Mouse (Mus musculus) liver, postnatal 0 days (tissue): Measurements from ENCODE around the gene Hipk2. TPM values are rescaled to one million over a fixed set of nuclear protein-coding genes. Genes with fewer than 3 reads are reported as not detected.

ENCODE experiments used
- ATAC-seq: fragments of 200-750 bp; cut with Nextera tagmentation; 2 replicates; pipeline ENCODE4 v1.8.0; 2017; ENCODE audit warnings: mild to moderate bottlenecking, moderate library complexity
- DNase-seq: peaks from one replicate; pipeline ENCODE4 v3.0.0-alpha.2; 2016
- H3K27ac ChIP-seq: fragments of 300-500 bp; sonication (generic); 2 replicates; pipeline ENCODE4 v1.5.1; 2014; ENCODE audit warnings: antibody characterized with exemption, moderate library complexity, mild to moderate bottlenecking, low read depth
- H3K27me3 ChIP-seq: fragments of 300-500 bp; sonication (generic); 2 replicates; pipeline ENCODE4 v1.6.1; 2014; ENCODE audit warnings: low read length, control low read depth, mixed read lengths; ENCODE audit not compliant: insufficient read depth
- H3K36me3 ChIP-seq: fragments of 300-500 bp; sonication (generic); replicated peaks from 2 replicates; pipeline ENCODE4 v1.6.1; 2014; ENCODE audit warnings: mild to moderate bottlenecking, control low read depth, low read length, moderate library complexity, mixed read lengths; ENCODE audit not compliant: insufficient read depth
- H3K4me1 ChIP-seq: fragments of 300-500 bp; sonication (generic); 2 replicates; pipeline ENCODE4 v1.6.1; 2014; ENCODE audit warnings: antibody characterized with exemption, mild to moderate bottlenecking, control low read depth; ENCODE audit not compliant: insufficient read depth
- H3K4me2 ChIP-seq: fragments of 300-500 bp; sonication (generic); 2 replicates; pipeline ENCODE4 v1.6.1; 2014; ENCODE audit warnings: low read depth, mild to moderate bottlenecking, low read length, moderate library complexity, mixed read lengths
- H3K4me3 ChIP-seq: fragments of 300-500 bp; sonication (generic); 2 replicates; pipeline ENCODE4 v1.5.1; 2014; ENCODE audit warnings: low read depth, low read length
- H3K9ac ChIP-seq: fragments of 300-500 bp; sonication (generic); replicated peaks from 2 replicates; pipeline ENCODE4 v1.6.1; 2014; ENCODE audit warnings: mild to moderate bottlenecking, moderate library complexity
- H3K9me3 ChIP-seq: fragments of 300-500 bp; sonication (generic); 2 replicates; pipeline ENCODE4 v1.6.1; 2016; ENCODE audit warnings: mild to moderate bottlenecking, control low read depth, low read length, mixed read lengths
- CTCF ChIP-seq: sonication (generic); IDR thresholded peaks from 2 replicates; pipeline ENCODE4 v1.5.1; 2016; ENCODE audit warnings: antibody characterized with exemption, low read depth
- EP300 ChIP-seq: IDR thresholded peaks from 2 replicates; pipeline ENCODE4 v1.6.1; 2016; ENCODE audit warnings: antibody characterized with exemption, low read depth, mild to moderate bottlenecking
- WGBS: fragments of 180-500 bp; shearing (Covaris S2); extraction: QIAGEN DNeasy Blood & Tissue Kit; methylation state at CpG from one replicate; pipeline ENCODE4 v1.1.7; 2014; ENCODE audit not compliant: insufficient replicate concordance; 5-methylcytosine and 5-hydroxymethylcytosine counted together
- polyA plus RNA-seq: library from polyadenylated mRNA; unstranded; fragments of >200 nt; fragmentation: Nextera tagmentation; extraction: Ambion mirVana; gene quantifications from 2 replicates; pipeline ENCODE4 v1.2.1, GENCODE M21; 2015

Hipk2 gene
- polyA plus RNA-seq, 1 experiment from 2014 or later: 9.7 TPM

GRCm38 (mm10) chr6:38882728-38883171 is 6.8 kb upstream of the Hipk2 start:
- no peak overlapping the region for H3K9ac ChIP-seq

GRCm38 (mm10) chr6:38881975-38882374 is 6.0 kb upstream of the Hipk2 start:
- DNase-seq: no peak
- WGBS: 37% methylated on average over 6 of the region's 6 CpGs
- Histone ChIP-seq H3K36me3 (no peaks in the 10 kb centered on the region), H3K27me3 (no peaks in the 10 kb centered on the region), H3K9me3 (no peaks in the 10 kb centered on the region), H3K9ac (no peak overlapping the region), H3K4me2 (no peak overlapping the region), H3K27ac (no peak overlapping the region), H3K4me1 (peaks cover 29% of the 10 kb centered on the region), H3K4me3 (no peak overlapping the region)
- no peak for ATAC-seq
- TF ChIP-seq EP300: no peak
- TF ChIP-seq CTCF: no peak

More at GRCm38 (mm10) chr6:38882728-38883171, 6.8 kb upstream of the Hipk2 start:
- H3K4me3 ChIP-seq: no peak overlapping the region
- no peaks in the 10 kb centered on the region for H3K36me3 ChIP-seq
- H3K4me2 ChIP-seq: no peak overlapping the region
- no peaks in the 10 kb centered on the region for H3K27me3 ChIP-seq
- no peak overlapping the region for H3K27ac ChIP-seq
- H3K9me3 ChIP-seq: no peaks in the 10 kb centered on the region
- 54% methylated on average over 6 of the region's 6 CpGs for WGBS
- H3K4me1 ChIP-seq: peaks cover 25% of the 10 kb centered on the region
- DNase-seq (no peak), ATAC-seq (no peak)
- TF ChIP-seq CTCF: no peak

- TF ChIP-seq CTCF: no peak
- TF ChIP-seq EP300: no peak
- ATAC-seq: peak; percentile 45; the same call in 1 of the 2 replicates
- H3K9ac ChIP-seq: no peak overlapping the region
- H3K27ac ChIP-seq: no peak overlapping the region
- no peaks in the 10 kb centered on the region for H3K36me3 ChIP-seq
- no peak for DNase-seq
- no peaks in the 10 kb centered on the region for H3K9me3 ChIP-seq
- H3K4me1 ChIP-seq: peaks cover 29% of the 10 kb centered on the region
- no peak overlapping the region for H3K4me2 ChIP-seq
- 55% methylated on average over 2 of the region's 2 CpGs for WGBS
- H3K27me3 ChIP-seq: no peaks in the 10 kb centered on the region
- no peak overlapping the region for H3K4me3 ChIP-seq
Observed at GRCm38 (mm10) chr6:38881468-38881867, 5.5 kb upstream of the Hipk2 start.

GRCm38 (mm10) chr6:38877674-38878073 is 1.7 kb upstream of the Hipk2 start:
- no peak for DNase-seq
- Histone ChIP-seq H3K4me2 (no peak overlapping the region; the same call in 1 of the 2 replicates), H3K27ac (no peak overlapping the region), H3K9ac (no peak overlapping the region), H3K27me3 (no peaks in the 10 kb centered on the region), H3K4me3 (no peak overlapping the region), H3K9me3 (no peaks in the 10 kb centered on the region), H3K36me3 (0 out of 2 replicates have a peak, but pooled peaks cover 1% of the 10 kb centered on the region), H3K4me1 (peaks cover 26% of the 10 kb centered on the region)
- WGBS: 86% methylated on average over 2 of the region's 2 CpGs
- no peak for ATAC-seq
- TF ChIP-seq EP300 (no peak), CTCF (no peak)

GRCm38 (mm10) chr6:38875258-38876070 is 501 bp downstream of the Hipk2 start, which contains the start of gene Tbxas1:
Tbxas1 (plus strand) TSS chr6:38875404.
- Histone ChIP-seq H3K4me3 (peak within 1 kb of the TSS; percentile 99), H3K27me3 (no peaks in the 10 kb centered on the region), H3K36me3 (peaks cover 10% of the 10 kb centered on the region), H3K4me2 (peak within 1 kb of the TSS; percentile 72), H3K9me3 (no peaks in the 10 kb centered on the region), H3K27ac (peak within 1 kb of the TSS; percentile 99), H3K9ac (peak within 1 kb of the TSS; percentile 100), H3K4me1 (peaks cover 33% of the 10 kb centered on the region)
- peak; percentile 63 for ATAC-seq
- WGBS: 2% methylated on average over 54 of the region's 77 CpGs
- DNase-seq: peak; percentile 67
- TF ChIP-seq EP300: no peak
- no peak for TF ChIP-seq CTCF

GRCm38 (mm10) chr6:38874565-38875257 is 1.3 kb downstream of the Hipk2 start:
- peak; percentile 51 for DNase-seq
- Histone ChIP-seq H3K4me2 (peak overlapping the region; percentile 72), H3K4me1 (peaks cover 39% of the 10 kb centered on the region)

More at GRCm38 (mm10) chr6:38874565-38875257, 1.3 kb downstream of the Hipk2 start:
- no peak for TF ChIP-seq CTCF
- no peak; the same call in 1 of the 2 replicates for TF ChIP-seq EP300
- ATAC-seq: no peak
- WGBS: under 1% methylated on average over 23 of the region's 23 CpGs
- Histone ChIP-seq H3K9ac (peak overlapping the region; percentile 100), H3K4me3 (peak overlapping the region; percentile 99), H3K27me3 (no peaks in the 10 kb centered on the region), H3K27ac (peak overlapping the region; percentile 99), H3K36me3 (peaks cover 14% of the 10 kb centered on the region), H3K9me3 (no peaks in the 10 kb centered on the region)
